Mouse (Mus musculus): ENCODE measurements around the gene Arhgap25.
A peak's percentile ranks its signal among the peaks of the same experiment; 100 is the strongest.
"Not testable (repeated sequence)": the region's sequence is repeated elsewhere in the genome, so short reads cannot be mapped to it uniquely, and the experiment has no call there.

Gene Arhgap25

DNA sequence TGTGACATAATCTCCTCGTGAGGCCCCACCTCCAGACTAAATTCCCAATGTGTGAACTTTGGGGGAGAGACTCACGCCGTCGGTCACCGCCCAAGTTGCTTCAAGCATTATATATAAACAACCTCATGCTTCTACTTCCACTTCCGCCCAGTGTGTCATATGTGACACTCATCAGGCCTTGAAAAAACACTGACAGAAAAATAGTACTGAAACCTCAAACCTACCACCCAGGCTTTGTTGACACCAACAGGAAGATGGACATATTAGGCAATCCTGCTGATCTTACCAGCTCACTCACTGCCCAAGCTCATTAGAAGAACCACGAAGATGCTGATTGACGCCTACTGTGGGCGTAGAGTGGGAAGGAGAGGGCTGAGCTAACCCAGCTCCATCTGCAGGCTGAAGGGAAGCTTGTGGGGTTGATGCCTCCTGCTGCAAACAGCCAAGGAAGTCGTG lies 30.2 kb downstream of the Arhgap25 start:
- peak; percentile 71 for DNase-seq

DNA sequence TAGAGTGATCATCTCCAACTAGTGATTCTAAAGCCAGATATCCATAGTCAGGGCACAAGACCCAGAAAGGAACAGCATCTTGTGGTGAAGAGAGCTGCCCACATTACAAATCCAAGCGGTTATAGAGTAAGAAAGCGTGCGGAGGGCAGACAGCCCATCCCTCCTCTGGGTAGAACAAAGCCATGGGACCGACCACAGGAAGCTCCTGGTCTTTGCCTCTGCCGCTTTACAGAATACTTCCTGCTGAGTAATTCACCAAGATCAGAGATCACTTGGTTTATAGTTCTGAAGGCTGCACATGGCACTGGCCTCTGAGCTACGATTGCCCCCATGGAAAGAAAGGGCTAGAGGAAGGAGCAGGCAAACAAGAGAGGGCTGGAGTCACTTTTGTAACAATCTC lies 30.6 kb downstream of the Arhgap25 start:
- DNase-seq: no peak

DNA sequence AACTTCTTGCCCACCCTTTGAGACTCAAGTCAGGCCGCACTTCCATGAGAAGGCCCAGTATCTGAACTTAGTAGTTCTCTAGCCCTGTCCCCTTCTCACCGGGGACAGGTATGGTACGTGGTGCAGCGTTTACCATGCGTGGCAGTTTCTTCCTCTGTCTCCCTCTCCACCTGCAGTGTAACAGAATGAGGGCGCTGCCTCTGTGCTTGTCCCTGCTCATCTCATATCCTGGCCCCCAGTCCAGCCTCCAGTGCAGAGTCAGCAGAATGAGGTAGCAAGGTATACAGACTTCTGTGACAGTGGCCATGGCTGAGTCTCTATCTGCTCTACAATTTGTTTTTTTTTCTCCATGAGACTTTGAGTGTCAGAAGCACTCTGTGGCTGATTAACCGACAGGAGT lies 32.4 kb downstream of the Arhgap25 start:
- no peak for DNase-seq

GRCm38 (mm10) chr6:87499791-87500190 lies 33.3 kb downstream of the Arhgap25 start:
- DNase-seq: peak; percentile 49

- peak; percentile 53 for DNase-seq
These were observed 36.9 kb downstream of the Arhgap25 start for GRCm38 (mm10) chr6:87496143-87496542.

- no peak for DNase-seq
These were observed 38.7 kb downstream of the Arhgap25 start for GRCm38 (mm10) chr6:87494339-87494738.

DNA sequence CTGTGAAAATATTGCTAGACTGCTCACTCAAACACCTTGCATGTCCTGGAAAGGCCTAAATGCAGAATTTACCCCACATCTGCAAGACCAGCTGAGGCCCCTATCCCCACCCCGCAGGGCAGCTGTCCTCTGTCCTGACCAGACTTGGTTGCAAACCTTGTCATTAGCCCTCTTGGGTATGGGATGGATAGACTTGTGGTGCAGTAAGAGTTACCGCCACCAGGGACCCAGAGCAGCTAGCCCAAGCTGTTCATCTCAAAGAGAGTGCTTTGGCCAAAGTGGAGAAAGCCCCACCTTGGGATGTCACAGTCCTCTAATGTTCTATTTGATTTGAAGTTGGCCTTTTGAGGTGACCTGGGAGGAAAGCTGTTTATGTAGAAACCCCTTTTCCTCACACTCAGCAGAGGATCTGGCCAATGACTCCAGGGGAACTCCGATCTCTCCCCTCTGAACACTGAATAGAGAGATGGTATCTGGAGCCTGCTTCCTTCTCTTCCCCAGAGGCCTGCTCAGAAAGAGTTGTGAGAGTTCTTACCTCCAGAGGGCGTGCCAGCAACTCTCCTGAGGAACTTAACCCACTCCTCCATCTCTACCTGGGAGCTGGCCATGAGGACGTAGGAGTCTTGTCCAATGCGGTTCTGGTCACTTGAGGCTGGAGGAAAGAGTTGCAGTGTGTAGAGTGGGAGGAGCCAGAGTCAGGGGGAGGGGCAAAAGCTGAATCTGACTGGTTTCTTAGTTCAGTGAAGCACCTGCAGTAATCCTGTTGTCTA lies 45.2 kb downstream of the Arhgap25 start:
- DNase-seq: no peak

DNA sequence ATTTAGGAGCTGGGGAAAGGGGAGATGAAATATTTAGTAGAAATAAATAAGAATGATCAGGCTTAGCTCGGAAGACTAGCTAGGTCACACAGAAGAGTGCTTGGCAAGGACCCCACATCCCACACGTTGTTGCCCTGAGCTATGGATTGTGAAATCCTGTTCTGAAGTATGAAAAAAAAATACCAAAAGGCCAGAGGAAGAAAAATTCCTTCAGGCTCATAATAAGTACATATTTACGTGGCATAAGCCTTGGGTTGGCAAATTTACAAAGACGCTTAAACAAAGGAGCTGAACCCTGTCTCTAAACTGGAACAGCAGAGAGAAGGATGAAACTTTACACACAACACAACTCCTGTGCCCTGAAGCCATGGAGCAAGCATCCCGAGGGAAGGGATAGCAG lies 48.3 kb downstream of the Arhgap25 start:
- no peak for DNase-seq

- DNase-seq: no peak
These were observed 49.2 kb downstream of the Arhgap25 start for GRCm38 (mm10) chr6:87483900-87484289.

DNA sequence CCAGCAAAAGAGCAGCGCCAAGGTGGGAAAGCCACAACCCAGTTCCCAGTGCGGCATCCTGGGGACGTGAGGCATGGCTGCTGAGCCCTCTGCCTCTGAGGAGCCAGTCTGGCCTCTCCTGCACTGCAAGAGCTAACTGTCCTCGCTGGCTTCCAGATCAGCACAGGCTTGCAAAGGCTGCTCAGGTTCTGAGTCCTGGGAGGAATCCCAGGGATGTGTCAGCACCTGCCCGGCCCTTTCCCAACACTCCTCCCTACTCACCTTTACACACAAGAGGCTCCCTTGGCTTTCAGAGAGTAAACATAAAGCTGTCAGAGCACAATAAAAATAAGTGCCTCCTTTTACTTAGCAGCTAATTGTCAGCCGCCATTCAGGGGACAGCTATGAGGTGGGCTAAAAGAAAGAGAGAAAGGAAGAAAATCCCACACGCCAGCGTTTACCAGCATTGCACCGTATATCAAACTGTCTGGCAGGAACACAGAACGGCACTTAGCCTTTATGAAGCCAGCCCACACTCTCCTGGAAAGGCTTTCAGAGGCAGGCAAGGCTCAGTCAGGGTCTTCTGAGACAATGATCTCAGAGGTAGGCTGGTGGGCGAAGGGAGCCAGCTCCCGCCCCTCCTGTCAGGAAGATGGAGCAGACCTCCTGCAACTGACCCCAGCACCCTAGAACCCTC lies 49.7 kb downstream of the Arhgap25 start:
- DNase-seq: no peak

- DNase-seq: no peak
These were observed 53.6 kb downstream of the Arhgap25 start for GRCm38 (mm10) chr6:87479291-87479999.

DNA sequence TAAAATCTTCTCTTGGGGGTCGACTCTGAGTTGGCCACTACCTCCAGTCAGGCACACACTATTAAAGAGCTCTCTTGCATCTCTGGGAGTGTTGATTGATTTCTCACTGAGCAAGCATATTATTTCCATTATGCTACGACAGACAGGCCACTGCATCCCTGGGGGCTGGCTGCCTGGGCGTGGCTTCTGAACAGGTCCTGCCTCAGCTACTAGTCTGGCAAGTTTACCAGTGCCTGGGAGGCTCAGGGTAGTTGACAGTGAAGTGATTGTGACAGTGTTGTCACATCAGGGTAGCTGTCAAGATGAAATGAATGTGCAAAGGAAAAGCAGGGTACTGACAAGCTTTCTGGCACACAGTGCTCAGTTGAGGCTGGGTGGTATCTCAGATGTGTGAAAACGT lies 54.2 kb downstream of the Arhgap25 start:
- DNase-seq: no peak

- no peak for DNase-seq
These were observed 57.8 kb downstream of the Arhgap25 start for GRCm38 (mm10) chr6:87475223-87475622.

- DNase-seq: not testable (repeated sequence)
These were observed 63.0 kb downstream of the Arhgap25 start for GRCm38 (mm10) chr6:87470098-87470497.

DNA sequence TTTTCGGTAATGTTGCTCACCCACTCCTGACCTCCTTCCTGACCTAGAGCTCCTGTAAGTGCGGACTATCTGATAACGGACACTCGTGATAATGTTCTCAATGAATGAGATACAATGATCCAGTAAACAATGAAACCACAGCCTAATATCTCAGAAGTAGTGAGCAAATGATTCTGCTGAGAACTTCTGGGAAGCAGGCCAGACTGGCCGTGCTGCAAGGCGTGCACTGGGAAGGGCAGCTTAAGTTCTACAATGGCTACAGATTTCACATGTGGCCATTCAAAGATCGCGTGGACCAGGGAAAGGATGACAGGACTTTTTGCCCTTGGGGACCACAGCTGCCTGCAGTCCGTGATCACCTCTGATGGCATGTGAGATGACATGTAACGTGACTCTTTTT lies 64.7 kb downstream of the Arhgap25 start:
- DNase-seq: no peak

- DNase-seq: no peak
These were observed 65.7 kb downstream of the Arhgap25 start for GRCm38 (mm10) chr6:87467373-87467772.

DNA sequence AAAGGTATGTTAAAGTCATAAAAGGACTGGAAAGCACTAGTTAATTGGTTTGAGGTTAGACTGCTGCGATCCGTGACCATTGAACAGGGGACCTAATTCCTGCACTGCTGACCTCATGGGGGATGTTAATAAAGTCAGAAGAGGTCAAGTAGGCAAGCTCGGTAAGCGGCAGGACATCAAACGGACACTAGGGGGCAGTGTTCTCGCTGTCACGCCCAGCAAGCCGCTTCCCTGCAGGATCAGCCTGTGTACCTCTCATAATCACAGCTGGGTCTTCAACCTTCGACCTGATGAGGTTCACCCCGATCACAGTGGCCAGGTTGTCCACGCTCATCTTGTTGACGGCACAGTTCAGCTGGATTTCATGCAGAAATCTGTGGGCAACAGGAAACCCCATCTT lies 66.8 kb downstream of the Arhgap25 start:
- peak; percentile 39 for DNase-seq

DNA sequence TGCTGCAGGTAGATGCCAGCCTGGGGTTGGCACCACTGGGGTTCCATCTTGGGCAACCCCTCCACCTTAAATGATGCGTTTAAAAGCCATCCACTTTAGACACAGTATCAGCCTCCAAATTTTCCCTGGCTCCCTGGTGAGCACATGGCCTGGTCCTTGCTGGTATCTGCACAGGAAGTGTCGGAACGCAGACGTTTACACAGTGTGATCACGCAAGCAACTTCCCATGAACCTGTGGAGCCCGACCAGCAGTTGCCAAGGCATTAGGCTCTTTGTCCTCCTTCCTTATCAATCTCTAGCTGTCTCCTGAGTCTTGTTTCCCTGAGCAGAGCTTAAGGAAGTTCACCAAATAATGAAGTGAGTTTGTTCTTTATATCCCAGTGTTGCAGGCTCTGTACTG lies 77.6 kb downstream of the Arhgap25 start:
- DNase-seq: no peak

GRCm38 (mm10) chr6:87451771-87452170 lies 81.3 kb downstream of the Arhgap25 start:
- no peak for DNase-seq

DNA sequence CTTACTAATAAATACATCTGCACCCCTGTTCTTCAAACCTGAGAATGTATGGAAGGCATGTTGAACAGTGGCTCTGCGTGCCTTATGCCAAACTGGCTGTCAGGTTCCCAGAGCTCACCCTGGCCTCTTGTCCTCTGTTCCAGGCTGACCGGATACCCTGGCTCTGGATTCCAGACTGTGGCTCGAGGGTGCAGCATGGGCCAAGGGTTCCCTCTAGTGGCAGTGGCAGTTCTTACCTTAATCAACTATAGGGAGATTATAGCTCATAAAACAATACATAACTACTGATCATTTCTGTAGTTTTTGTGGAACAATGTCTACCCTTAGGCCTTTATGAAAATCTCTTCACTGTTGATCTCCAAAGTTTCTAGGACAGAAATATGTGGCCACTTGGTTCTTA lies 82.0 kb downstream of the Arhgap25 start:
- DNase-seq: no peak

GRCm38 (mm10) chr6:87449534-87449933 lies 83.5 kb downstream of the Arhgap25 start:
- no peak for DNase-seq

GRCm38 (mm10) chr6:87447217-87447616 lies 85.8 kb downstream of the Arhgap25 start:
- no peak for DNase-seq

DNA sequence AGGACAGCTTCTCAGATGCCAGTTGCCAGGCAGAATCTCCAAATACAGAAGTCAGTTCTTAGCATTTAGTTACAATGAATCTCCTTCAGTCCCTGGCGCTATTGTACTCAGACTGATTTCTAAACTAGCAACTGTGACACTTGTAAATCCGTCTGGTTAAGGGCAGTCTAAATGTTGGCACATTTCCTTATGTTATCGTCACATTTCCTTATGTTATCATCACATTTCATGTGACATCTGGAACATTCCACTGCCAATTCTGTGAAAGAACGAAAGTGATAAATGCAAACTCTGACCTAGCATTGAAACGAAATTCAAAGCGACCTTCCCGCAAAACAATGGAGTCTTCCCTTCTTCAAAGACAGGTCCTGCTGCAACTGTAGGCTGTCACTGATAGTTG lies 87.8 kb downstream of the Arhgap25 start:
- DNase-seq: no peak

DNA sequence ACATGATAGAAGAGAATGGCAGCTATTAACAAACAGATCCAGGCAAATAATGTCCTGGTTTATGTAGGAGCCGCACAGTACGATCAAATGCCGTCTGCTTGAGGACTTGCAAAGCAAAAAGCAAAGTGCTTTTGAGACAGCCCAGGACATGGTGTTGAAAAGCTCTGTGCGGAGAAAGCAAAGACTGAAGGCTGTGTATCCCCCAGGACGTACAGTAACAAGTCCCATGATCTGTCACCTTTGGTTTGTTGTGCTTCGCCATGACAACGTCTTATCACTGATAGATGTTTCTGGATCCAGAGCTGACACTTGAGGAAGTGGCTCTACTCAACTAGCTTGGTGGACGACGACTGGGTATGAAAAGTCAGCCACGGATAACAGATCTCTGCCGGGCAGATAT lies 89.8 kb downstream of the Arhgap25 start:
- no peak for DNase-seq
